Mouse (Mus musculus) cerebellum, postnatal 10 days (tissue): Measurements from ENCODE around the gene Stag1.
"Not testable (repeated sequence)": the region's sequence is repeated elsewhere in the genome, so short reads cannot be mapped to it uniquely, and the experiment has no call there.

ENCODE experiments used
- DNase-seq, 2 experiments: peaks; one replicate each; pipeline ENCODE4 v3.0.0; 2021; ENCODE audit warnings: mixed read lengths in 2 of 2

Gene Stag1

DNA sequence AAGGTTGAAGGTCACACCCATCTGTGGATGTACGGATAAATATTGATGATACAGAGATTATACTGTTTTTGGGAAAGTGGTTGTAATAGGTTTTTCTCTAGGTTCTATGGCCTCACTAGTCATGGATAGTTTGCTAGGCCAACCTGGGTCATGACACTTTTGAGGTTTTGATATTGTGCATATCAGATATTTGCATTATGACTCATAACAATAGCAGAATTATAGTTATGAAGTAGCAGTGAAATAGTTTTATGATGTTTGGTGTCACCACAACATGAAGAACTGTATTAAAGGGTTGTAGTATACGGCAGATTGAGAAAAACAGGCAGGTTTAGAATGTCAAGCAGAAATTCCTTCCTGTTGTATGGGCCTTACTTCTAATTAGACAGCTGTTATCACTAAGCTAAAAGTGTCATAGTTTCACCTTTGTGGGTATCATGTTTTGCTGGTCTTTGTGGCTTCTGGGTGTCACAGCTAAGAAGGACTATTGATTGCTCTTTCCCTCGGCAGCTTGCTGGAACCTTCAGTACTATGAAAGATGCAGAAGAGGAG lies 92.2 kb downstream of the Stag1 start:
- no peak for DNase-seq

DNA sequence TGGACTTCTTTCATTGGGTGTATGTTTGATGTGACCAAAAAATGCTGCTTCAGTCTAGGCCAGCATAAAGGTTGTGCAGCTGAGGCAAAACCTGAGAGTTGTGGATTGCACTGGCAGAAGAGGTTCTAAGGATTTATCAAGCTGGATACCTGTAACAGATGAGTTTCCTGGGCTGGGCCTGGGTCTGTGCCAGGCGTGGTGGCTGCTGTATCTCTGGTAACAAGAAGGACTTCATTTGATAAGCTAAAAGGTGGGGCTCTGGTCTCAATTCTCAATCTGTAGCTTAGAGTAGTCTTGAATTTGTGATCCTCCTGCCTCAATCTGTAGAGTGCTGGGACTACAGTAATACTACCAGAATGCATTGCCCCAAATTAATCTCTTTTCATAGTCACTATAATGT lies 94.6 kb downstream of the Stag1 start:
- peak; percentile 12 to 28 for DNase-seq

DNA sequence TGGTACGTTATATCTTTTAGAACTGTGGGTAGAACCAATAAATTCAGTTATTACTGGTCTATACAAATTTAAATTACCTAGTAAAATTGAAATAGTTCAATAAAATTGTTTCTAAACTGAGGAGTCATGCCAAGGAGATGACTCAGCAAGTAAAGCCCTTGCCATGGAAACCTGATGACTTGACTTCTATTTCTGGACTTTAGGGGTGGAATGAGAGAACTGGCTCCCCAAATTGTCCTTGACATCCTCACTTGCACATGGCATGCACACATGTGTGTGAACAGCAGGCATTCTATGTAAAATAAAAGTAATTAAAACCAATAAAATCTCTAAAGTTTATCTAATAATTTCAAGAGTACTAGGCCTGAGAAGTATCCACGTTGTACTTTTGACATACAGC lies 98.9 kb downstream of the Stag1 start:
- no peak for DNase-seq

DNA sequence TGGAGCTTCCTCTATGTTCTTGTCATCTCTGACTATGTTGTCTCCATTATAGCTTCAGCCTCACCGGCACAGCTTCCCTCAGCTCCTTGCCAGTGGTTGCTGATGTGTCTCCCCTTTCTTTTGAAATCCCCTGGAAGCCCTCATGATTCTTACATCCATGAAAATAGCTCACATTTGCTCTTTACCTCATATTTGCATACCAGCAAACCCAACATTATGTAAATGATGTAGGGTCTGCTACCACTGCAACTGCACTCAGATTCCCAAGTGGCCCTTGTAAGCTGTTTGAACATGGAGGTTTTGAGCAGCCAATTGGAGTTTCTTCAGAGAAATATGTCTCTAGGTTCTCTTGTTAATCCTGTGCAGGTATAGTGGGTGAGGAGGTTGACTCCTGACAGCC lies 110.0 kb downstream of the Stag1 start:
- DNase-seq: no peak

DNA sequence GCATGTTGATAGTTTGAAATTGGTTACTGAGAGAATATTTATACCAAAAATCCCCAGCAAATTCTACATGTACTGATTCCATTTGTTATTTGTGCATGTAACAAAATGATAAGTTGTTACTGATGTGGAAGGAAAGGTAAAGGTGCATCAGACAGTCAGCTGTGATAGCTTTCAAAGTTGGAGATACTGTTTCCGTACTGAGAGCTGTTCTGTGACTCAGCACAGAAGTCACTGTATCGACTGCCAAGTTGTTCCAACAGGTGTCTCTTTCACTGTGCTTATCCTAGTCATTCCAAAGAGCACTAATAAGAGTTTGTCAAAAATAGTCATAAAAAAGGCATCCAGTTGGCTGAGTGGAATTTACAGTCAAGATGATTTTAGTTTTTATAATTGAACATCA lies 114.1 kb downstream of the Stag1 start:
- peak in 1 of 2 experiments; percentile 8 for DNase-seq

DNA sequence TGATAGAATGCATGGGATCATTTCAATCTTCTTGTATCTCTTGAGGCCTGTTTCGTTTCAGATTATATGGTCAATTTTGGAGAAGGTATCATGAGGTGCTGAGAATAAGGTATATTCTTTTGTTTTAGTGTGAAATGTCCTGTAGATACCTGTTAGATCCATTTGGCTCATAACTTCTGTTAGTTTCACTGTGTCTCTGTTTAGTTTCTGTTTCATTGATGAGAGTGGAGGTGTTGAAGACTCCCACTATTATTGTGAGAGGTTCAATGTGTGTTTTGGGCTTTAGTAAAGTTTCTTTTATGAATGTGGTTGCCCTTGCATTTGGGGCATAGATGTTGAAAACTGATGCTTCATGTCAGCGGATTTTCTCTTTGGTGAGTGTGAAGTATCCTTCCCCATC lies 127.2 kb downstream of the Stag1 start:
- DNase-seq: not testable (repeated sequence)

DNA sequence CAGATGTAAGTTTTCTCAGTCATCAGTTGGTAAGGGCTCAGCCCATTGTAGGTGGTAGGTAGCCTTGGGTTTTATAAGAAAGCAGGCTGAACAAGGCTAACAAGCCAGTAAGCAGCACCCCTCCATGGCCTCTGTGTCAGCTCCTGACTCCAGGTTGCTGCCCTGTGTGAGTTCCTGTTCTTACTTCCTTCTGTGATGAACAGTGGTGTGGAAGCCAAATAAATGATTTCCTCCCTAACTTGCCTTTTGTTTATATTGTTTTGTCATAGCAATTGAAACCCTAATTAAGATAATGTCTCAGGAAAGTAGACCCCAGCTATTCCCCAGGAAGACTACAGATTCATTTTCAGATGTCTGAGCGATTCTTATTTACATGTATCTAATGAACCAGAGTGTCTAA lies 134.2 kb downstream of the Stag1 start:
- no peak for DNase-seq

DNA sequence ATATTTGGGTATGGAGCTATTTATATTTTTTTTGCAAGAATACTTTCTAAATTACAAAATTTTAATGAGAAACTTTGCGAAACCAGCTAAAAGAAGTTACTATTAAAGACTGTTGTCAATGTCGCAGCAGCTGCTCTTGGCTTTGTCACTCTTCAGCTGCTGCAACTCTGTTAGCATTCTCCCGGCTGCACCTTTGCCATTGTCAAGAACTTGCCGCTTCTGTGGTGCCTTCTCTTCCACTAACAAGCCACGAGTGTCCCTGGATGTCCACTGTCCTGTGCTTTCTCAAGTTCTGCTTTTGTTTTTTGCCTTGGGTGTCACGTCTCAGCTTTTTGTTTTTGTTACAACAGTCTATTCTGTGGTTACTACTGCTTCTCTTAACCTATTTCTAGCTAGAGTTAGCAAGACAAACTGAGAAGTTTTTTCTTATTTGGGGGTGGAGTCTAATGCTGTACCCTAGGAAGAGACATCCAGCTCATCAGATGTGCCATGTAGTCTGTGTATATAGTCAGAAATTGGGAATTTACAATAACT lies 136.4 kb downstream of the Stag1 start:
- no peak for DNase-seq

DNA sequence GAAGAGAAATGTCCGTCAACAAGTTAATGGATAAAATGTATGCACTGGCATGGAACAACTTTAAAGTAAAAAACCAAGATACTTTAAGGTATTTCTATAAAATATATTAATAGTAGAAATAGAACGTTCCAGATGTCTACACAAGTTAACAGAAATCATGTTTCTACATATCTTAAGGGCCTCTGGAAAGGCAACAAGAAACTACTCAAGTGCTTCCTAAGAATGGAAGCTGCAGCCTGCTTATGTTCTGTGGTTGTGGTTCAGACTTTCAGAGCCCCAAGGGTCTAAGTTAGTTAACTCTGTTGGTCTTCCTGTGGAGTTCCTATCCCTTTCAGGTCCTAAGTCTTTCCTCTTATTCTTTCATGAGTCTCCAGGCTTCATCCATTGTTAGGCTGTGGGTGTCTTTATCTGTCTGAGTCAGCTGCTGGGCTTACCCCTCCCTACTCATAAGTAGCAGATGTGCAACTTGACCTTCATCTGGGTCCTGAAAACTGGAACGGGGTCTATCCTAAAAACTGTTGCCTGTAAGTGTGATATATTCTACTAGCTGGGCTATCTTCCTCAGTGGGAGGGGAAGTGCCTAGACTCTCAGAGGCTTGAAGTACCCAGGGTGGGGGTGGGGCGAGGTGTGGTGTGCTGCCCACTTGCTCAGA lies 138.5 kb downstream of the Stag1 start:
- no peak for DNase-seq

DNA sequence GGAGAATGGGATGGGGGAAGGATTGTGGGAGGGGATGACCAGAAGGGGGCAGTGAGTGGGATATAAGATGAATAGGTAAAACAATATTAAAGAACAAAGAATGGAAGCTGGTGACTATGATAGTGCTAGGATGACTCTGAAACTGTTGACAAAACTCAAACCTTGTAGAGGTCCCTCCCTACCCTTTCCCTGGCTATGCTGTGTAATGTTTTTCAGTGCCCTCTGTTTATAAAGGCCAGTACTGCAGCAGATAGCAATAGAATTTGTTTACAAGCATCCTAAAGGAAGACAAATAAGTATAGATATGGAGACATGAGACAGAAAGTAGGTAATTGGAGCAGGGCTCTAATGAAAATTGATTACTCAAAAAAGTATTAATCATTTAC lies 139.0 kb downstream of the Stag1 start:
- DNase-seq: no peak

DNA sequence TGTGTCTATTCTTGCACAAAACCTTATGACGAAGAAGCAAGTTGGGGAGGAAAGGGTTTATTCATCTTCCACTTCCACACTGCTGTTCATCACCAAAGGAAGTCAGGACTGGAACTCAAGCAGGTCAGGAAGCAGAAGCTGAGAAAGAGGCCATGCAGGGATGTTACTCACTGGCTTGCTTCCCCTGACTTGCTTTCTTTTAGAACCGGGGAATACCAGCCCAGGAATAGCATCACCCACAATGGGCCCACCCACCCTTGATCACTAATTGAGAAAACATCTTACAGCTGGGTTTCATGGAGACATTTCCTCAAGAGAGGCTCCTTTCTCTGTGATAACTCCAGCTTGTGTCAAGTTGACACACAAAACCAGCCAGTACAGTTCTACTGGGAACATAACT lies 179.6 kb downstream of the Stag1 start:
- DNase-seq: not testable (repeated sequence)

DNA sequence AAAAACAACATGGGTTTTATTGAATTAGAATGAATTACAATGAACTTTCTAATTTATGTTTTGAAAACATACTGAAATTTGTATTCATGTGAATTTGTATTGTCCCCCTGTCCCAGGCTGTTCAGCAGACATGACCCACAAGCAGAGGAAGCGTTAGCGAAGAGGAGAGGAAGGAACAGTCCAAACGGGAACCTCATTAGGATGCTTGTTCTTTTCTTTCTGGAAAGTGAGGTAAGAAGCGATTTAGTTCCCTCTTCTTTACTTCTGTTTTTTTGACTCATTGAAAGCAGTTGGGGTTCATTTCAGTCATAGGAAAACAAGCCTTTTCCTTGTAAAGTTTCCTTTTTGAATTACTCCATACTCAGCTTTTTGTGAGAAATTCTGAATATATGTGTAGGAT lies 268.4 kb downstream of the Stag1 start:
- DNase-seq: no peak

DNA sequence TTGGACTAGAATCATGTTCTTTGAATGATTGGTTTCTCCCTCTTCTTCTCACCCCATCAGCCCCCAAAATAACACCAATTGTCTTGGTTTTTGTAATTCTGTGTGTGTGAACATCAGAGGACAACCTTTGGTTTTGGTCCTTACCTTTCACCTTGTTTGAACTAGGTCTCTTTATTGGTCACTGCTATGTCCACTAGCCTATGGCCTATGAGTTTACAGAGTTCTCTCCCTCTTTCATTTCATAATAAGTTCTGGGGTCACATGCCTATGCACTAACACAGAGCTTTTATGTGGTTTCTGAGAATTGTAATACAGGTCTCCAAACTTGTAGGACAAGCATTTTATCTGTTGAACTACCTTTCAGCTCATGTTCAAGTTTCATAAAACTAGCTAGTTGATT lies 272.0 kb downstream of the Stag1 start:
- DNase-seq: no peak

DNA sequence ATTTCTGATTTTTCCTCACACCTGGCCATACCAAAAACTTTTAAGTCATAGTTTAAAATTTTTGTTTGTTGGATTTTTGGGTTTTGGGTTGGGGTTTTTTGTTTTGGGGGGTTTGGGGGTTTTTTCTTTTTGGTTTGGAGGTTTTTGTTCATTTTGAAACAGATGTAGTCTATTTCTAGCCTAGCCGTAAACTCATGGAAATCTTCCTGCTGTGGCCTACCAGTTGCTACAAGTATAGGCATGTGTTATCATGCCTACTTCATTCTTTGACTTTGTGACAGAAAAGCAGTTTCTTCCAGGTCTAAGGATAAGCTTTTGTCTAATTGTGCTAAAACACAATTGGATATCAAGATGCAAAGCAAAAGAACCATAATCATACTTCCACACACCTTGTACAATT lies 298.5 kb downstream of the Stag1 start:
- no peak for DNase-seq

DNA sequence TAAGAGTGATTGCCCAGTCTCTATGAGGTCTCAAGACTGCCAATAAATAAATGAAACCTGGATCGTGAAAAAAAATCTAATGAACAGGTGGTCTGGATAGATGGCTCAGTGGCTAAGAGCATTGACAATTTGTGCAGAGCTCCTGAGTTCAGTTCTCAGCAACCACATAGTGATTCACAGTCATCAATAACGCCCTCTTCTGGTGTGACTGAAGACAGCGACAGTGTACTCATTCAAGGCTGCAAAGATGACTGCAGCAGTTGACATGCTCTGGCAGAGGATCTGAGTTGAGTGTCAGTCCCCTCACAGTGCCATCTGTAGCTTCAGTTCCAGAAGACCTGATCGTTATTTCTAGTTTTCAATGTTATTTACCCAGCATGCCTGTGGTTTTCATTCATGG lies 300.4 kb downstream of the Stag1 start:
- DNase-seq: peak; percentile 36 to 40

DNA sequence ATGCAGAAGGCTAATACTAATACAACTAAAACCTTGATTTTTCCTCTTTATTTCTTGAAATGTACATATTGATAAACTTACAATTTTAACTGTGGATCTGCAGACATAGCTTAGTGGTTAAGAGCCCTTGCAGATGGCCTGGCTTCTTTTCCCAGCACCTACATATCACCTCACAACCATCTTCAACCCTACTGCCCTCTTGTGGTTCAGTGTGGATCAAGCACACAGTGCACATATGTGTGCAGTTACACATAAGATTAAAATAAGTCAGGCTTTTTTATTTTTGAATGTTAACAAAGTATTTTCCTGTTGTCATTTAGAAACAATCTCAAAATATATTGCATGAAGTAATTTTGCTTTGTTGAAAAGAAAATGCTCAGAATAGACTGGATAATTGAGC lies 312.8 kb downstream of the Stag1 start:
- DNase-seq: peak; percentile 25 to 28

DNA sequence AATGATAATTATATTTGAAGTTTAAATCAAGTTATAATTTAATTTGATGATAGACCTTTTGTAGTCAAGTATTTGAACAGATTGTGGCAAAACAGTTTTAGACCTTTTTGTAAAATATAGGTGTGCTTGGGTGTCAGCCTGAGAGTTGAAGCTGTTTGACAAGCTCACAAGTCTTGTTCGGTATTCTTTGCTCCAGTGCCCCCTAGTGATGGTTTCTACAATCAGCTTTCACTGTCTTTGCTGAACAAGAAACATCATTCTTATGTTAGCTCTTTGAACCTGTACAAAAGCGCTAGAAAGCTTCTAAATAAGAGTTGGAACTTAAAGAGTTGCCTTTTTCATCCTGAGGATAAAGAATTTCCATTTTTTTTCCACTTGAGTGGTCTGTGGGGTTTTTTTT lies 319.5 kb downstream of the Stag1 start:
- peak; percentile 78 to 85 for DNase-seq

DNA sequence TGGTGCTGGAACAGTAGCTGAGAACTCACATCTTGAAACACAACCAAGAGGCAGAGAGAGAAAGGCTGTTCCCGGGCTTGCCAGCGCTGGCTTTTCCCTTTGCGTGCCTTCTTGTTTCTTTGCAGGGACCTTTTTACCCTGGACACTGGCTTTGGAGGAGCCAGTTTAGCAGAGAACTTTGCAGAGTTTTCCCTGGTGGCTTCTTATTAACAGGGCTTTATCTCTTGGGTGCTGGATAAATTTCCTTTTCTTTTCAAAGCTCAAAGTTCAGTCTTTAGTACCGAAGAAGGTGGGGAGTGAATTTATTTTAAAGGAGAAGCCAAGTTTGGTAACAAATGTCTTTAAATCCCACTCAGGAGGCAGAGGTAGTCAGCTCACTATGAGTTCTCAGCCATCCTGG lies 329.0 kb downstream of the Stag1 start:
- DNase-seq: no peak

DNA sequence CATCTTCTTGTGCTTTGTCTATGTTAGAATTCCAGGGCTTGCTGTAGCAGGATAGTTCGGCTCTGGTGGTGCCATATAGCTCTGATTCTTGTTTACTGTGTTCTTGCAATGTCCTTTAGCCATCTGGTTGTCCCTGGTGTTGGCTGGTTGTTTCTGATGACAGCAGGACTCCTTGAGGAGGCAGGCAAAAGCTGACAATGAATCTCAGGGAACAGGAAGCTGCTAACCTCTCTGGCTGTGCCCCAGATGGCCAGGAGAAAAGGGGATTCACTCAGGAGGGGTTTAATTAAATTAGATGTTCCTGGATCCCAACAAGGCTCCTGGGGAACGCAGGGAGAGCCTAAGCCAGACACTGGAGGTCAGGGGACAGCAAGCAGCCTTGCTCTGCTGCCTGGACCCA lies 344.4 kb downstream of the Stag1 start:
- DNase-seq: peak; percentile 88 to 92

DNA sequence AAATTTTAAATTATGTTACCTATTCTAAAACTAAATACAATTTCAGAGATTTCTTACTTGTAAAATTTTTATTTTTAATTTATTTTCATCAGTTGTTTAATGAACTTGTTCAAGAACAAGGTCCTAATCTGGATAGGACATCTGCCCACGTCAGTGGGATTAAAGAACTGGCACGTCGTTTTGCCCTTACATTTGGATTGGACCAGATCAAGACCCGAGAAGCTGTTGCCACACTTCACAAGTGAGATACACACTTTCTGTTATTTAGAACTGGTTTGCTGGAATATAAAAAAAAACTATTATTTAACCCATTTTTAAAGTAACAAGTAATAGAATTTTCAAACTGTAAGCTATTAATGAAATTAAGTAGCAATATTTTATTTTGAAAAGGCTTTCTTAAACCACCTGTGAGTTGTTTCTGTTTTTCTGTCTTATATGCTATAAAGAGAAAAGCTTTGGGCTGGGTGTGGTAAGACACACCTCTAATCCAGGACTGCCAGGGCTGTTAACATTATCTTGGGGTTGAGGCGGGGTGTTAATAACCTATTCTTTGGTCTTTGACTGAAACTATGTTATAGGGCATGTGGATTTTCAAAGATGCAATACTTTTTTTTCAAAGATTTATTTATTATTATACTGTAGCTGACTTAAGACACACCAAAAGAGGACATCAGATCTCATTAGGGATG lies 347.2 kb downstream of the Stag1 start:
- no peak for DNase-seq

DNA sequence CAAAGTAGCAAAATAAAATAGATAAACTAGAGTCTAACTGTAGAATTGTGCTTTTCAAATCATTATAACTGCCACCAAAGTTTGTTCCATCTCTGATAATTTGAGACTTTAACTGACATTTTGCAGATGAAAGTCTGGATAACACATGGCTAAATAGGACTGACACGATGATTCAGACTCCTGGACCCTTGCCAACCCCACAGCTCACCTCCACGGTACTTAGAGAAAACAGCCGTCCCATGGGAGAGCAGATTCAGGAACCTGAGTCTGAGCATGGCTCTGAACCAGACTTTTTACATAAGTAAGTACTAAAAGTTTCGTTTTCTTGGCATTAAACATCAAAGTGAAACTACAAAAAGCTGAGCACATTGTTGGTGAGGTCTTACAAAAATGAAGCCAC lies 353.9 kb downstream of the Stag1 start:
- DNase-seq: peak; percentile 67 to 70

DNA sequence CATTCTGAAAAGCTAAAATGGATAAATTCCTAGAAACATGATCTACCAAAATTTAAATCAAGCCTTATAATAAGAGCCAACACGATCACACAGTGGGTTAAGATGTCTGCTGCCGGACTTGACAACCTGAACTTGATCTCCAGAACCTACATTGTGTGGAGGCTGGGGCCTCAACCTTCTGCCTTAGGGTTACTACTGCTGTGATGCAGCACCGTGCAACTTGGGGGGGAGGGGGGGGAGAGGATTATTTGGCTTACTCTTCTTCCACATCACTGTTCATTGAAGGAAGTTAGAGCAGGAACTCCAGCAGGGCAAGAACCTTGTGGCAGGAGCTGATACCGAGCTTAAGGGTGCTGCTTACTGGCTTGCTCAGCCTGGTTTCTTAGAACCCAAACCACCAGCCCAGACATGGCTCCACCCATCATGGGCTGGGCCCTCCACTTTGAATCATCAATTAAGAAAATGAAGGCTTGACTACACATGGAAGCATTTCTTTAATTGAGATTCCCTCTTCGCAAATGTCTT lies 365.4 kb downstream of the Stag1 start:
- DNase-seq: no peak

DNA sequence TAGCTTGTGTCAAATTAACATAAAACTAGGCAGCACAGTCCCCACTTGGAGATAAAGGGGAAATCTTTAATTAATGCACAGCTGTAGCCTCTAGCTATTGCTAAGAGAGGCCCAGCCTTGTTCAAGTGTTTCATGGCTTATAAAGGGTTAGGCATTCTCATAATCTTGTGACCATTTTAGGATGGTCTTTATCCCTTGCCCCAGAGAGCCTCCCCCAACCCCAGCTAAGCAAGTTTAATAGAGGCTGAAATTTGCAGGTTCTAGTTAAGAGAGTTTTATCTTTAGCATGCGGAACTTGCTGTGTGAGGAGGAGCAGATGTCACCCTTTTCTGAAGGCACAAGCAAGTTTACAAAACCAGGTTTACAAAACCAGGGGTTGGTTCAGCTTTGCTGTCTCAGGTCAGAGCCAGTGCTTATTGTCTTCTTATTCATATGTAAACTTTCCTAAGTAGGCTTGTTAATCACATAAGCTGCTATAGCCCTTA lies 365.9 kb downstream of the Stag1 start:
- DNase-seq: no peak

DNA sequence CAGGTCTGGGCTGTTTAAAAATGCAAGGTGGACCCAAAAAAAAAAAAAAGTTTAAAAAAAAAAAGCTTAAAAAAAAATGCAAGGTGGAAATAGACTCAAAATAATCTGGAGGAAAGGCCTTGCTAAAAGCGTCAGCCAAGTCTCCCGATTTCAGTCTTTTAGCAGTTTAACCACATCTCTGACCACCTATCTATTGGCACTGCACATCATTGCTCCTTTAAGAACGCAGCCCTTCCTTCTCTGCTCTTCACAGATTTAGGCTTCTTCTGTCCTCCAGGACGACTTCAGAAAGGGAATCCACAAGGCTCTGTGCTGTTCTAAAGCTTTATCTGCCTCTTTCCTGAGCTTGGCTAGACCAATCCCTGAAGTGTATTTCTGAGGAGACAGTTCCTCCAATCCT lies 366.5 kb downstream of the Stag1 start:
- DNase-seq: no peak
